Mouse (Mus musculus): ENCODE measurements around the gene Ppp1r27. TPM values are rescaled to one million over a fixed set of nuclear protein-coding genes. Genes with fewer than 3 reads are reported as not detected.
A peak's percentile ranks its signal among the peaks of the same experiment; 100 is the strongest.
"Not testable (repeated sequence)": the region's sequence is repeated elsewhere in the genome, so short reads cannot be mapped to it uniquely, and the experiment has no call there.

Ppp1r27 gene
- total RNA-seq, 1 experiment from 2014 or later, result not detected

- ATAC-seq (ENCODE audit: extremely low read depth, insufficient number of reproducible peaks, low FRiP score, poor library complexity, severe bottlenecking), result no peak
Measured at GRCm38 (mm10) chr11:120577211-120578023, 26.5 kb upstream of the Ppp1r27 start.

GRCm38 (mm10) chr11:120576365-120576981 is 25.5 kb upstream of the Ppp1r27 start:
- no peak for ATAC-seq (ENCODE audit: extremely low read depth, insufficient number of reproducible peaks, low FRiP score, poor library complexity, severe bottlenecking)

GRCm38 (mm10) chr11:120575940-120576339 is 25.0 kb upstream of the Ppp1r27 start:
- ATAC-seq (ENCODE audit: extremely low read depth, insufficient number of reproducible peaks, low FRiP score, poor library complexity, severe bottlenecking), result no peak

- ATAC-seq (ENCODE audit: extremely low read depth, insufficient number of reproducible peaks, low FRiP score, poor library complexity, severe bottlenecking), result no peak
Measured at GRCm38 (mm10) chr11:120575046-120575445, 24.1 kb upstream of the Ppp1r27 start.

GRCm38 (mm10) chr11:120574278-120574600 is 23.3 kb upstream of the Ppp1r27 start:
- no peak for ATAC-seq (ENCODE audit: extremely low read depth, insufficient number of reproducible peaks, low FRiP score, poor library complexity, severe bottlenecking)

- no peak for ATAC-seq (ENCODE audit: extremely low read depth, insufficient number of reproducible peaks, low FRiP score, poor library complexity, severe bottlenecking)
Measured at GRCm38 (mm10) chr11:120573585-120574277, 22.8 kb upstream of the Ppp1r27 start.

GRCm38 (mm10) chr11:120572752-120573584 is 22.0 kb upstream of the Ppp1r27 start, which contains the start of gene P4hb:
Gene P4hb, minus strand, starts transcription at chr11:120573253.
- peak; percentile 78 for ATAC-seq (ENCODE audit: extremely low read depth, insufficient number of reproducible peaks, low FRiP score, poor library complexity, severe bottlenecking)

- no peak for ATAC-seq (ENCODE audit: extremely low read depth, insufficient number of reproducible peaks, low FRiP score, poor library complexity, severe bottlenecking)
Measured at GRCm38 (mm10) chr11:120572417-120572751, 21.5 kb upstream of the Ppp1r27 start.

- ATAC-seq (ENCODE audit: extremely low read depth, insufficient number of reproducible peaks, low FRiP score, poor library complexity, severe bottlenecking), result no peak
Measured at GRCm38 (mm10) chr11:120571754-120572416, 21.0 kb upstream of the Ppp1r27 start.

GRCm38 (mm10) chr11:120571122-120571521 is 20.2 kb upstream of the Ppp1r27 start:
- peak; percentile 4; the same call in 1 of the 2 replicates for ATAC-seq (ENCODE audit: extremely low read depth, insufficient number of reproducible peaks, low FRiP score, poor library complexity, severe bottlenecking)

GRCm38 (mm10) chr11:120568324-120568723 is 17.4 kb upstream of the Ppp1r27 start:
- no peak for ATAC-seq (ENCODE audit: extremely low read depth, insufficient number of reproducible peaks, low FRiP score, poor library complexity, severe bottlenecking)

GRCm38 (mm10) chr11:120565114-120565513 is 14.2 kb upstream of the Ppp1r27 start:
- no peak for ATAC-seq (ENCODE audit: extremely low read depth, insufficient number of reproducible peaks, low FRiP score, poor library complexity, severe bottlenecking)

GRCm38 (mm10) chr11:120562949-120563348 is 12.0 kb upstream of the Ppp1r27 start:
- no peak for ATAC-seq (ENCODE audit: extremely low read depth, insufficient number of reproducible peaks, low FRiP score, poor library complexity, severe bottlenecking)

- no peak for ATAC-seq (ENCODE audit: extremely low read depth, insufficient number of reproducible peaks, low FRiP score, poor library complexity, severe bottlenecking)
Measured at GRCm38 (mm10) chr11:120560952-120561728, 10.2 kb upstream of the Ppp1r27 start.

GRCm38 (mm10) chr11:120558843-120559242 is 7.9 kb upstream of the Ppp1r27 start:
- ATAC-seq (ENCODE audit: extremely low read depth, insufficient number of reproducible peaks, low FRiP score, poor library complexity, severe bottlenecking), result not testable (repeated sequence)

- ATAC-seq (ENCODE audit: extremely low read depth, insufficient number of reproducible peaks, low FRiP score, poor library complexity, severe bottlenecking), result no peak
Measured at GRCm38 (mm10) chr11:120555260-120555659, 4.3 kb upstream of the Ppp1r27 start.

- ATAC-seq (ENCODE audit: extremely low read depth, insufficient number of reproducible peaks, low FRiP score, poor library complexity, severe bottlenecking), result no peak
Measured at GRCm38 (mm10) chr11:120554834-120555233, 3.9 kb upstream of the Ppp1r27 start.

- ATAC-seq (ENCODE audit: extremely low read depth, insufficient number of reproducible peaks, low FRiP score, poor library complexity, severe bottlenecking), result no peak
Measured at GRCm38 (mm10) chr11:120552736-120553135, 1.8 kb upstream of the Ppp1r27 start.

Measured in neutrophil, adult 5-6 weeks (primary cell).